Mouse (Mus musculus) forebrain, embryonic 12.5 days (tissue): Measurements from ENCODE around the gene Slit2. TPM values are rescaled to one million over a fixed set of nuclear protein-coding genes. Genes with fewer than 3 reads are reported as not detected.
"Not testable (repeated sequence)": the region's sequence is repeated elsewhere in the genome, so short reads cannot be mapped to it uniquely, and the experiment has no call there.

Experiments
- ATAC-seq: fragments of 200-750 bp; cut with Nextera tagmentation; 2 replicates; pipeline ENCODE4 v1.8.0; 2017; ENCODE audit warnings: moderate TSS enrichment; ENCODE audit not compliant: low FRiP score
- H3K27ac ChIP-seq: fragments of 300-500 bp; sonication (generic); 2 replicates; pipeline ENCODE4 v1.5.1; 2016; ENCODE audit warnings: mild to moderate bottlenecking
- H3K27me3 ChIP-seq: fragments of 300-500 bp; sonication (generic); 2 replicates; pipeline ENCODE4 v1.6.1; 2016; ENCODE audit warnings: mild to moderate bottlenecking
- H3K36me3 ChIP-seq: fragments of 300-500 bp; sonication (generic); replicated peaks from 2 replicates; pipeline ENCODE4 v1.6.1; 2016; ENCODE audit warnings: mild to moderate bottlenecking
- H3K4me1 ChIP-seq: fragments of 300-500 bp; sonication (generic); 2 replicates; pipeline ENCODE4 v1.6.1; 2016
- H3K4me2 ChIP-seq: fragments of 300-500 bp; sonication (generic); 2 replicates; pipeline ENCODE4 v1.6.1; 2016; ENCODE audit warnings: mild to moderate bottlenecking, moderate library complexity
- H3K4me3 ChIP-seq: fragments of 300-500 bp; sonication (generic); replicated peaks from 2 replicates; pipeline ENCODE4 v1.5.1; 2016; ENCODE audit warnings: mild to moderate bottlenecking
- H3K9ac ChIP-seq: fragments of 300-500 bp; sonication (generic); 2 replicates; pipeline ENCODE4 v1.6.1; 2016; ENCODE audit warnings: mild to moderate bottlenecking
- H3K9me3 ChIP-seq: fragments of 300-500 bp; sonication (generic); 2 replicates; pipeline ENCODE4 v1.6.1; 2016
- WGBS: fragments of 180-500 bp; shearing (Covaris S2); methylation state at CpG from one replicate; pipeline ENCODE4 v1.1.7; 2016; 5-methylcytosine and 5-hydroxymethylcytosine counted together
- polyA plus RNA-seq: library from polyadenylated mRNA; unstranded; fragments of >200 nt; fragmentation: Nextera tagmentation; extraction: Ambion mirVana; gene quantifications from 2 replicates; pipeline ENCODE4 v1.2.1, GENCODE M21; 2016

The Slit2 gene
- polyA plus RNA-seq, 1 experiment from 2014 or later, result 35.5 TPM

DNA sequence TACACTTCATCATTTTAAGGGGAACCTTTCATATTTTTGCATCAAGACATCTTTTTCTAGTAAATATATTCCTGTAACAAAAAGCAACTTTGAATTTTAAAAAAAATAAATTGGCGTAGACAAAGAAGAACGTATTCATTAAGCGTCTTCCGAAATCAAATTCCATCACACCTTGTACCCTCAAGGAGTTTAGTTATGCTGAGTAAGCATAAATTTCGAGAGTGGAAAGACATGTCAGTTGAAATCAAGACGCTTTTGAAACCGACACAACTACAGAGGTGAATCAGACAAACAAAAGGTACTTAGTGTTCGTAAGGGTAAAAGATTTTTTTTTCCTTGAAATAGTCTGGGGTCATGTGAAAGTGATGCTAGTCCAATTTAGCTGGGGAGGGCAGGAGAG is 201.4 kb downstream of the Slit2 start:
- no peak overlapping the region for H3K27ac ChIP-seq
- no peaks in the 10 kb centered on the region for H3K9me3 ChIP-seq
- no peaks in the 10 kb centered on the region for H3K27me3 ChIP-seq
- H3K36me3 ChIP-seq, result no peaks in the 10 kb centered on the region
- no peak for ATAC-seq
- H3K9ac ChIP-seq, result no peak overlapping the region
- H3K4me1 ChIP-seq, result no peaks in the 10 kb centered on the region
- 90% methylated on average over 8 of the region's 8 CpGs for WGBS
- H3K4me2 ChIP-seq, result no peak overlapping the region
- H3K4me3 ChIP-seq, result no peak overlapping the region

DNA sequence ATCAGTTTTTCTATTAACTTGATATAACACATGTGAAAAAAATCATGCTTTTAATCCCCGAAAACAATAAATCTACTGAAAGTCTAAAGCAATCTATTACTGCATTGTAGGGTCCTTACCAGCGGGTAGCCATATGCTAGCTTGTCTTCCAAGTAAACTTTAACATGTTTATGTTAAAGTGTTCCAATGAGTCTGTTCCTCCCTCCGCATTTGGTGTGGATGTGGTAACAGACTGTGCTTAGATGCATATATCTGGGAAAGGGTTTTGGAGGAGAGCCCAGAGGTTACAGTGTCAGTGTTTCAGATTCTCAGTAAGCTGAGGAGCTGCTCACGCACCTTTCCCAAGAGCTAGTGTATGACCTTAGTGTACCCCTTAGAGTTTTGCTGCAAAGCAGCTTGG is 204.9 kb downstream of the Slit2 start:
- H3K4me2 ChIP-seq, result no peak overlapping the region
- no peaks in the 10 kb centered on the region for H3K4me1 ChIP-seq
- H3K4me3 ChIP-seq, result no peak overlapping the region
- H3K27me3 ChIP-seq, result no peaks in the 10 kb centered on the region
- WGBS, result 92% methylated on average over 4 of the region's 4 CpGs
- H3K27ac ChIP-seq, result no peak overlapping the region
- no peaks in the 10 kb centered on the region for H3K9me3 ChIP-seq
- no peaks in the 10 kb centered on the region for H3K36me3 ChIP-seq
- H3K9ac ChIP-seq, result no peak overlapping the region
- no peak for ATAC-seq

DNA sequence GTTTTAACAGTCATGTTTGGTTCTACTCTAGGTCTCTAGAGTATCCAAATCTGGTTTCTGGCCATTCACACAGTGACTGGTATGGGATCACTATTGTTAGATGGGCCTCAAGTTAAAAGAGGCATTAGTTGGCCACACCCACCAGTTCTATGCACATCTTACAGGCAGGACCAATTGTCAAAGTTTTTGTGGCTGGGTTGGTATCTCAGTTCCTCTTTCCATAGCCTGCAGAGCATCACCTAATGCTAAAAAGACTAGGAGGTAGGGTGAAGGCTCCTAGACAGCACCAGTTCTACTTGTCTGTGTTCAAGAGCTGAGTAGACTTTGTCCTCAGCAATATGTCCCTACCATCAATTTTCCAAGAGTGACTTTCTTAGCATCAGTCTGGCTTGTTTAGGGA is 216.4 kb downstream of the Slit2 start:
- H3K4me1 ChIP-seq, result no peaks in the 10 kb centered on the region
- ATAC-seq, result no peak
- 0 out of 2 replicates have a peak, but pooled peaks cover 3% of the 10 kb centered on the region for H3K36me3 ChIP-seq
- H3K9ac ChIP-seq, result no peak overlapping the region
- no peaks in the 10 kb centered on the region for H3K27me3 ChIP-seq
- no peaks in the 10 kb centered on the region for H3K9me3 ChIP-seq
- no peak overlapping the region for H3K4me3 ChIP-seq
- H3K27ac ChIP-seq, result no peak overlapping the region
- H3K4me2 ChIP-seq, result no peak overlapping the region

DNA sequence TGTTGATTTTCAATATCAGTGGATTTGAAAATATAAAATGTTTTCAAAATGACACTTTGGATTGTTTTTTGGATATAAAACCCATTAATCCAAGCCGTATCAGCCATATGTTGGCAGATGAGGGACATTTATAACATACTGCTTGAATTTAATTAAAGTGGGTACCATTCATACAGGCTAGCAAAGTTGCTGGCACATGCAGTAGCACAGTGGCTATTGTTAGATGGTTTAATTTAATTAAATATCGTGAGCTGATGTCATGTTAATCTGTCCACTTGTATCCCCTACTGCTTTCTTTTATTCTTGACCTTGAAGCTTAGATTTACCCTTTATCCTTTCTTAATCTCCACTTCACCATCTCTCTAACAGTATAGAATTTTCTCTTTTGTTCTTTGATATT is 232.3 kb downstream of the Slit2 start:
- no peak for ATAC-seq
- H3K27me3 ChIP-seq, result no peaks in the 10 kb centered on the region

DNA sequence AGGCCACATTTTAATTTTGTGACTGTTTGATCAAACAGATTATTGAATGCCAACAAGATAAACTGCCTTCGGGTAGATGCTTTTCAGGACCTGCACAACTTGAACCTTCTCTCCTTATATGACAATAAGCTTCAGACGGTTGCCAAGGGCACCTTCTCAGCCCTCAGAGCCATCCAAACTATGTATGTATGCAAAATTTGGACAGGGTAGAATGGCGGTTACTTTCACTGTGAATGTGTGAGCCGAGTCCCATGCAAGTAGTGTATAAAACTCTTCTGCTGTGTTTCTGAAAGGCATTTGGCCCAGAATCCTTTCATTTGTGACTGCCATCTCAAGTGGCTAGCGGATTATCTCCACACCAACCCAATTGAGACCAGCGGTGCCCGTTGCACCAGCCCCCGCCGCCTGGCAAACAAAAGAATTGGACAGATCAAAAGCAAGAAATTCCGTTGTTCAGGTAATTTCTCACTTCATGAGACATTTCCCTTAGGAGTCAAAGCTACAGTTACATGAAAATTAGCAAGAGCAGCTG is 236.8 kb downstream of the Slit2 start:
- H3K4me1 ChIP-seq, result peaks cover 5% of the 10 kb centered on the region; the same call in 1 of the 2 replicates
- H3K27ac ChIP-seq, result no peak overlapping the region
- no peak overlapping the region for H3K4me2 ChIP-seq
- 56% methylated on average over 10 of the region's 10 CpGs for WGBS
- no peaks in the 10 kb centered on the region for H3K9me3 ChIP-seq
- no peaks in the 10 kb centered on the region for H3K27me3 ChIP-seq
- no peak overlapping the region for H3K4me3 ChIP-seq
- ATAC-seq, result no peak
- no peaks in the 10 kb centered on the region for H3K36me3 ChIP-seq
- H3K9ac ChIP-seq, result no peak overlapping the region

More for the DNA sequence above, 232.3 kb downstream of the Slit2 start:
- WGBS, result 30% methylated on average over 2 of the region's 2 CpGs
- H3K9ac ChIP-seq, result no peak overlapping the region
- no peak overlapping the region for H3K4me3 ChIP-seq
- H3K4me2 ChIP-seq, result no peak overlapping the region
- H3K4me1 ChIP-seq, result peaks cover 5% of the 10 kb centered on the region; the same call in 1 of the 2 replicates
- H3K9me3 ChIP-seq, result no peaks in the 10 kb centered on the region
- H3K27ac ChIP-seq, result no peak overlapping the region
- H3K36me3 ChIP-seq, result no peaks in the 10 kb centered on the region

DNA sequence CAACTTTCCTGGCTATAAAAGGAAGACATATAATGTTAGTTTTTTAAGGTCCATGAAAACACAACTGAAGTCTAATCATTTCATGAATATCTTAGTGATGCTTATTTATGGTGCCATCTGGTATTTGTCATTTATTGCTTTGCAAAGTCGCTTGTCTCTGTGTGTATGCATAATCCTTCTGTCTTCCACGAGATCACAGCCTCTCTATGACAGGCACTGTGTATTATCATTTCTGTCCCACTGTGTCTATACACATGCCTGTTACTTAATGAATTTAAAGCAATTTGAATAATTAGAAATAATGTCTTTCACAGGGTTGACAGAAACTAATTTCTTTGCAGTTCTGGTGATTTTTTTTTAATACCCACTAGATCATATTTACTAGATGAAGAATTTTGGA is 242.6 kb downstream of the Slit2 start:
- Histone ChIP-seq H3K9ac (no peak overlapping the region), H3K4me1 (no peaks in the 10 kb centered on the region), H3K4me3 (no peak overlapping the region), H3K27me3 (no peaks in the 10 kb centered on the region), H3K36me3 (peaks cover 5% of the 10 kb centered on the region; the same call in 1 of the 2 replicates), H3K9me3 (no peaks in the 10 kb centered on the region), H3K4me2 (no peak overlapping the region), H3K27ac (no peak overlapping the region)
- 71% methylated on average over 2 of the region's 2 CpGs for WGBS
- no peak for ATAC-seq

DNA sequence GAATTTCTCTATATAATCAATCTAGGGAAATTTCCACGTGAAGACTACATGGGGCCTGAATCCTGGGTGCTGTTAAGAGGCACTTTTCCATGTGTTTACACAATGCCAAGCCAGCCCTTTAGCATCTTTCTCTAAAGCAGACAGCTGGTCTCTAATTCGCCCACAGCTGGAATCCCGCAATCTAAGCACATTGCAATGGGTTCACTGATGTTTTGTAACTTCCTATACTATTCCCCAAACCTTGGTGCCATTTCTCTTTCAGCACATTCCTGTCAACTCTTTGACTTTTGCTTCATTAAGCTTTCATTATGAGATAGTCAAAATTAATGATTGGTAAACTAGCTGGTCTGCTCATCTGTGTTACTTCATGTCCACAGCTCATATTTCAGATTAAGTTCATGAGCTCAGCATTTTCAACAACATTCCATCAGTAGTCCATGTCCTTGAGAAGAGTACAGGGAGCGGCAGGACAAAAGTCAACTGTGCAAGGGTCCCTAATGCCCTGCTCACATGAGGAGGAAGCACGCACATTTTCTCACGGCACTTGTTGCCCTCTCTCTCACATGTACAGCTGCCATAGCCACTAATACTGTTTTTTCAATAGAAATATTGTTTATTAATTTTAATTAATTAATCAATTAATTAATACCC is 247.6 kb downstream of the Slit2 start:
- no peaks in the 10 kb centered on the region for H3K27me3 ChIP-seq
- no peaks in the 10 kb centered on the region for H3K9me3 ChIP-seq
- WGBS, result 80% methylated on average over 6 of the region's 6 CpGs
- H3K9ac ChIP-seq, result no peak overlapping the region
- H3K4me3 ChIP-seq, result no peak overlapping the region
- ATAC-seq, result no peak
- no peak overlapping the region for H3K27ac ChIP-seq
- H3K4me1 ChIP-seq, result no peaks in the 10 kb centered on the region
- H3K4me2 ChIP-seq, result no peak overlapping the region
- H3K36me3 ChIP-seq, result peaks cover 5% of the 10 kb centered on the region; the same call in 1 of the 2 replicates

DNA sequence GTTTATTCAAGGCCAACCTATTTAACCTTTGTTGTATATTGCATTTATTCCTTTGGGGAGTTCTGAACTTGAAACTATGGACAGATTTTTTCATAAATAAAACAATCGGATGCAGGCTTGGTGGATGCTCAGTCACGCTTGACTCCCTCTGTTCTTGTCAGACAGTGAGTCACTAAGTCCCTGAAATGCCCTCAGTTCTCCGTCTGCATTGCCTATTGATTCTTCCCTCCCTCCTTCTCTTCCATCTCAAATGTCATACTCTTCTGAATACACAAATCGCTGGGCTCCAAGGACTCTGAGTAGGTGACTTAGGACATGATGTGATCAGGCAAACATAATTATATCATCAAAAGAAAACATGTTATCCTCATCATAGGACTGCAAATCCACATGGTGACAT is 251.8 kb downstream of the Slit2 start:
- Histone ChIP-seq H3K9ac (no peak overlapping the region), H3K4me3 (no peak overlapping the region), H3K9me3 (no peaks in the 10 kb centered on the region), H3K36me3 (no peaks in the 10 kb centered on the region), H3K4me2 (no peak overlapping the region), H3K27me3 (no peaks in the 10 kb centered on the region), H3K27ac (no peak overlapping the region), H3K4me1 (no peaks in the 10 kb centered on the region)
- ATAC-seq, result no peak
- 68% methylated on average over 4 of the region's 4 CpGs for WGBS

DNA sequence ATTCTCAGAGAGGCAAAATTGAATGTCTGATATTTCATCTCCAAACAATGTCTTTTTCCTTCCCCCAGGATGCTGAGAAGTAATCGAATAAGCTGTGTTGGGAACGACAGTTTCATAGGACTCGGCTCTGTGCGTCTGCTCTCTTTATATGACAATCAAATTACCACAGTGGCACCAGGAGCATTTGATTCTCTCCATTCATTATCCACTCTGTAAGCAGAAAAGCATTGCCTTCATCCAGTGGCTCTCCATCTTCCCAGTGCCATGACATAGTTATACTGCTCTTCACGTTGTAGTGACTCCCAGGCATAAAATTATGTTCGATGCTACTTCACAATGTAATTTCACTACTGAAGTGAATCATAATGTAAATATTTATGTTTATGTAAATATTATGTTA is 252.3 kb downstream of the Slit2 start:
- H3K4me1 ChIP-seq, result no peaks in the 10 kb centered on the region
- H3K4me3 ChIP-seq, result no peak overlapping the region
- no peak for ATAC-seq
- H3K27me3 ChIP-seq, result no peaks in the 10 kb centered on the region
- no peaks in the 10 kb centered on the region for H3K9me3 ChIP-seq
- no peak overlapping the region for H3K27ac ChIP-seq
- H3K9ac ChIP-seq, result no peak overlapping the region
- no peaks in the 10 kb centered on the region for H3K36me3 ChIP-seq
- H3K4me2 ChIP-seq, result no peak overlapping the region
- WGBS, result 93% methylated on average over 6 of the region's 6 CpGs

DNA sequence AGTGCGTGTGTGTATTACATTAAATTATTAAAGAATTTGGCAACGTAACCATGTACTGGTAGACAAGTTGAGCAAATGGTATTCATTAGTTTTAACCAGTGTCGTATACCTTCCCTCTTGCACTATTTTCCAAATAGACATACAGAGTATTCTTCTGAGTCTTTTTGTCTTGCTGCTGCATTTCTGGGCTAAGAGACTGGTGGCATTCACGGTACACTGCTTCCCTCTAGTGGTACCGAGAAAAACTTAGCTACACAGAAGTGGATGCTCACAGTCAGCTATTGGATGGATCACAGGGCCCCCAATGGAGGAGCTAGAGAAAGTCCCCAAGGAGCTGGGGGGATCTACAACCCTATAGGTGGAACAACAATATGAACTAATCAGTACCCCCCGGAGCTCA is 257.8 kb downstream of the Slit2 start:
- not testable (repeated sequence) for H3K4me1 ChIP-seq, H3K9me3 ChIP-seq, H3K9ac ChIP-seq, H3K36me3 ChIP-seq, H3K4me3 ChIP-seq, H3K4me2 ChIP-seq, H3K27ac ChIP-seq, H3K27me3 ChIP-seq
- WGBS, result 34% methylated on average over 6 of the region's 6 CpGs
- ATAC-seq, result peak; percentile 77; the same call in 1 of the 2 replicates

DNA sequence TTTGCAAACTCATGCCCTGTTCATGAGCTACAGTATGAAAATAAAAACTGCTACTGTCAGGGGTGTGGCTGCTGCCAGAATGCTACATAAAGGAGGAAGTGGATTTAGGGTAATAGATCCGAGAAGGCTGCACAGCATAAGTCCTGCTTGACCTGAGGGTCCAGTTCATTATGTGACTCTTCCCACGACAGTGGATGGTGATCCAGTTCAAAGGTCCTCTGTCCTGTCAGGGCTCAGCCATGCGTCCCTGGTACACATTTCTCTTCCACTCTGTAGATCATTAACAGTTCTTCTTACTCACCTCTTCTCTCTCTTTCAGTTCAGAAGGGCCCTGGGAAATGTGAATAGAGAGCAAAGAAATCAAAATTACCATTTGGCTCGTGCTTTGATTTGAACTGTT is 265.4 kb downstream of the Slit2 start:
- Histone ChIP-seq H3K27me3 (no peaks in the 10 kb centered on the region), H3K9me3 (no peaks in the 10 kb centered on the region), H3K36me3 (no peaks in the 10 kb centered on the region), H3K4me2 (no peak overlapping the region), H3K4me1 (no peaks in the 10 kb centered on the region), H3K9ac (no peak overlapping the region), H3K4me3 (no peak overlapping the region), H3K27ac (no peak overlapping the region)
- WGBS, result 85% methylated on average over 4 of the region's 4 CpGs
- ATAC-seq, result no peak

DNA sequence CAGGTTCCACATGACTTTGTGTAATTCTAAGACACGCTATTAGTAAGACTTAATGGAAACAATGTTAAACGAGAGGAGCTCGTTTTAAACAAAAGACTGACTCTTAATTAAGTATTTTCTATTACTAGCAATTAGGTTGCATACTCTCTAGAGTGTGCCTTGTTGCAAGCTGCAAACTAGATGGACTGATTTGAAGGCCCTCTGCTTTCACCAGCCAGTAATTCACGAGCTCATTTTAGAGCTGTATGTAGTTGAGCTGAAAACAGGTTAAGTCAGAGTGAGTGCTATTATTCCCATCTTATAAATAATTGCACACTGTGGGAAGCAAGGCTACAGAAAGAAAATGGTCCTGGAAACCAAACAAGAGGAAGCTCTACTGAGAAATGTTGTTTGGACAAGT is 294.6 kb downstream of the Slit2 start:
- no peak overlapping the region for H3K27ac ChIP-seq

DNA sequence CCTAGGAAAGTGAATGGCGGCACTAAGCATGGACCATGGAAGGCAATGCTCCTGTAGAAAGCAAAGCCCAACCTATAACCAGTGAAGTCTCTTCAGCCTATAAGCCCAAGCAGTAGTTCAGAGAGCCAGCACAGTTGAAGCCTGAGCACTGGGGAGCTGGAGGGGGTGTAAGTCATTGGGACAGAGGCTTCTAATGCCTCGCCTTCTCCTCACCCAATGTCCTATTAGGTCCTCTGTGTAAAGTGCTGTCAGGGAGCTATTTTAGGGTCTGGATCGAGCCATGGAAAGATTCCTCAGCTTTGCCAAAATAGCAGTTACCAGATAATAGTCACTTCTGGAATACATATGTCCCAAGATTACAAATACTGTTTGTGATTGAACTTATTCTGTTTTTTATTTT is 318.2 kb downstream of the Slit2 start:
- H3K9me3 ChIP-seq, result no peaks in the 10 kb centered on the region
- WGBS, result 93% methylated on average over 3 of the region's 3 CpGs
- no peak overlapping the region for H3K4me2 ChIP-seq
- H3K36me3 ChIP-seq, result peaks cover 6% of the 10 kb centered on the region; the same call in 1 of the 2 replicates
- no peak for ATAC-seq
- no peaks in the 10 kb centered on the region for H3K4me1 ChIP-seq
- H3K27ac ChIP-seq, result no peak overlapping the region
- no peak overlapping the region for H3K4me3 ChIP-seq
- no peak overlapping the region for H3K9ac ChIP-seq
- H3K27me3 ChIP-seq, result no peaks in the 10 kb centered on the region

More for the DNA sequence above, 294.6 kb downstream of the Slit2 start:
- Histone ChIP-seq H3K4me3 (no peak overlapping the region), H3K4me1 (no peaks in the 10 kb centered on the region), H3K36me3 (peaks cover 4% of the 10 kb centered on the region; the same call in 1 of the 2 replicates), H3K9ac (no peak overlapping the region), H3K4me2 (no peak overlapping the region), H3K27me3 (no peaks in the 10 kb centered on the region), H3K9me3 (no peaks in the 10 kb centered on the region)
- ATAC-seq, result peak; percentile 41; the same call in 1 of the 2 replicates
- WGBS, result 43% methylated on average over 4 of the region's 4 CpGs
